9 mouse cellular contexts compared by ENCODE assay signal in genomic region chr3:134188979-134189946, GRCm38 (mm10). TPM values are rescaled to one million over a fixed set of nuclear protein-coding genes. Genes with fewer than 3 reads are reported as not detected.
DNase-seq lines count a peak whose midpoint lies in the region; ATAC-seq lines count a peak whose summit lies in the region.
"Had no signal": no experiment of that assay in that cellular context is flagged by ENCODE, and none has a peak within 500 bp of the region (broad histone marks: within the 10 kb centered on the region; RNA-seq: fewer than 3 reads in every experiment).

No protein-coding gene starts in this region.

- no peaks in the 10 kb centered on the region for H3K4me1 ChIP-seq in kidney, embryonic 16.5 days (ENCODE audit: insufficient read depth, low read length)
- H3K4me1 ChIP-seq in embryonic facial prominence, embryonic 14.5 days (ENCODE audit: control insufficient read depth, insufficient read depth, low read length): no peaks in the 10 kb centered on the region
- H3K4me1 ChIP-seq in hindbrain, embryonic 16.5 days (ENCODE audit: control insufficient read depth, insufficient read depth, low read depth, low read length): no peaks in the 10 kb centered on the region
- H3K4me1 ChIP-seq in neural tube, embryonic 13.5 days (replicated peaks): no peaks in the 10 kb centered on the region; the same call in 1 of the 2 replicates

- no peak for DNase-seq in kidney, adult 9 months
- DNase-seq in embryonic facial prominence, embryonic 14.5 days (ENCODE audit: low spot score): no peak
- no peak for DNase-seq in kidney, adult 11 months
- no peak for DNase-seq in urinary bladder, postnatal 36 days (ENCODE audit: low spot score in 2 of 2)

- H3K9ac ChIP-seq in kidney, embryonic 16.5 days (replicated peaks; ENCODE audit: low read length): no peak overlapping the region
- H3K9ac ChIP-seq in embryonic facial prominence, embryonic 14.5 days (ENCODE audit: low read depth, low read length): no peak overlapping the region
- no peak overlapping the region for H3K9ac ChIP-seq in hindbrain, embryonic 16.5 days (ENCODE audit: low read depth, low read length)
- H3K9ac ChIP-seq in neural tube, embryonic 13.5 days: no peak overlapping the region; the same call in 1 of the 2 replicates

- H3K36me3 ChIP-seq in kidney, embryonic 16.5 days (ENCODE audit: insufficient read depth, low read length): no peaks in the 10 kb centered on the region
- H3K36me3 ChIP-seq in embryonic facial prominence, embryonic 14.5 days (ENCODE audit: control insufficient read depth, insufficient read depth, low read length): no peaks in the 10 kb centered on the region
- no peaks in the 10 kb centered on the region for H3K36me3 ChIP-seq in hindbrain, embryonic 16.5 days (ENCODE audit: control insufficient read depth, insufficient read depth, low read length)
- H3K36me3 ChIP-seq in neural tube, embryonic 13.5 days: no peaks in the 10 kb centered on the region

- no peak for ATAC-seq in kidney, embryonic 16.5 days (ENCODE audit: low FRiP score, low TSS enrichment)
- ATAC-seq in embryonic facial prominence, embryonic 14.5 days (ENCODE audit: low read depth): no peak
- ATAC-seq in hindbrain, embryonic 16.5 days: no peak
- ATAC-seq in neural tube, embryonic 13.5 days (ENCODE audit: low read depth): peak; percentile 69; the same call in 1 of the 2 replicates
- ATAC-seq in megakaryocyte-erythroid progenitor cell, adult 5-6 weeks (replicated peaks; ENCODE audit: low FRiP score, low TSS enrichment, poor library complexity, severe bottlenecking): no peak

- no peak overlapping the region; the same call in 1 of the 2 replicates for H3K4me3 ChIP-seq in kidney, embryonic 16.5 days (ENCODE audit: low read length)
- peak overlapping the region; percentile 8; the same call in 1 of the 2 replicates for H3K4me3 ChIP-seq in embryonic facial prominence, embryonic 14.5 days (ENCODE audit: low read depth, low read length)
- peak overlapping the region; percentile 25 for H3K4me3 ChIP-seq in hindbrain, embryonic 16.5 days (ENCODE audit: low read length)
- H3K4me3 ChIP-seq in neural tube, embryonic 13.5 days: peak overlapping the region; percentile 27

- WGBS in kidney, embryonic 16.5 days: 79% methylated on average over 12 of the region's 12 CpGs
- WGBS in embryonic facial prominence, embryonic 14.5 days: 71% methylated on average over 12 of the region's 12 CpGs
- whole genome bisulfite sequencing in hindbrain, embryonic 16.5 days: 45% methylated on average over 12 of the region's 12 CpGs
- WGBS in neural tube, embryonic 13.5 days: 55% methylated on average over 12 of the region's 12 CpGs

- H3K27ac ChIP-seq in kidney, embryonic 16.5 days (ENCODE audit: low read length): no peak overlapping the region
- H3K27ac ChIP-seq in embryonic facial prominence, embryonic 14.5 days (replicated peaks; ENCODE audit: low read depth, low read length): no peak overlapping the region
- no peak overlapping the region for H3K27ac ChIP-seq in hindbrain, embryonic 16.5 days (ENCODE audit: low read depth, low read length)
- 0 out of 2 replicates have a peak overlapping the region, but pooled peaks have one; percentile 5 for H3K27ac ChIP-seq in neural tube, embryonic 13.5 days (replicated peaks)

- peak overlapping the region; percentile 23; the same call in 1 of the 2 replicates for H3K4me2 ChIP-seq in kidney, embryonic 16.5 days (replicated peaks; ENCODE audit: low read depth, low read length)
- H3K4me2 ChIP-seq in embryonic facial prominence, embryonic 14.5 days (ENCODE audit: low read depth, low read length): peak overlapping the region; percentile 19; the same call in 1 of the 2 replicates
- peak overlapping the region; percentile 53 for H3K4me2 ChIP-seq in hindbrain, embryonic 16.5 days (ENCODE audit: low read length)
- H3K4me2 ChIP-seq in neural tube, embryonic 13.5 days: peak overlapping the region; percentile 54

- H3K27me3 ChIP-seq in kidney, embryonic 16.5 days (ENCODE audit: insufficient read depth, low read length): no peaks in the 10 kb centered on the region
- no peaks in the 10 kb centered on the region for H3K27me3 ChIP-seq in embryonic facial prominence, embryonic 14.5 days (replicated peaks; ENCODE audit: control insufficient read depth, insufficient read depth, low read length)
- H3K27me3 ChIP-seq in hindbrain, embryonic 16.5 days (replicated peaks; ENCODE audit: control insufficient read depth, insufficient read depth, low read length): no peaks in the 10 kb centered on the region
- no peaks in the 10 kb centered on the region for H3K27me3 ChIP-seq in neural tube, embryonic 13.5 days
- H3K27me3 ChIP-seq: CH12.LX had no signal

- no peaks in the 10 kb centered on the region for H3K9me3 ChIP-seq in kidney, embryonic 16.5 days (ENCODE audit: low read length)
- H3K9me3 ChIP-seq in embryonic facial prominence, embryonic 14.5 days (ENCODE audit: control insufficient read depth, low read length): no peaks in the 10 kb centered on the region
- no peaks in the 10 kb centered on the region for H3K9me3 ChIP-seq in hindbrain, embryonic 16.5 days (ENCODE audit: control insufficient read depth, low read length)
- H3K9me3 ChIP-seq in neural tube, embryonic 13.5 days: no peaks in the 10 kb centered on the region

RNA-seq across cellular contexts. Expression of gene Cxxc4, which starts 47.0 kb away (rescaled TPM):
- polyA plus RNA-seq in kidney, embryonic 16.5 days (2015; fragmentation: Nextera tagmentation; extraction: Ambion mirVana): 4.0 and 7.3 TPM in 2 replicates
- polyA plus RNA-seq in embryonic facial prominence, embryonic 14.5 days (2014; fragmentation: Nextera tagmentation; extraction: Ambion mirVana): 5.4 and 6.1 TPM in 2 replicates
- polyA plus RNA-seq in hindbrain, embryonic 16.5 days (2015; fragmentation: Nextera tagmentation; extraction: Ambion mirVana): 20.6 and 29.1 TPM in 2 replicates
- 29.3 and 29.5 TPM in 2 replicates for polyA plus RNA-seq in neural tube, embryonic 13.5 days (2015; fragmentation: Nextera tagmentation; extraction: Ambion mirVana)
- not detected in 2 replicates for total RNA-seq in megakaryocyte-erythroid progenitor cell, adult 5-6 weeks (2014; fragmentation: Nextera tagmentation)
- total RNA-seq in megakaryocyte-erythroid progenitor cell, adult 5-6 weeks (2017): not detected in 2 replicates
